Mouse (Mus musculus): ENCODE data around the gene Dtd1. TPM values are rescaled to one million over a fixed set of nuclear protein-coding genes. Genes with fewer than 3 reads are reported as not detected.

The Dtd1 gene
- total RNA-seq, 2 experiments from 2014 or later: 18.4 to 19.9 TPM

DNA sequence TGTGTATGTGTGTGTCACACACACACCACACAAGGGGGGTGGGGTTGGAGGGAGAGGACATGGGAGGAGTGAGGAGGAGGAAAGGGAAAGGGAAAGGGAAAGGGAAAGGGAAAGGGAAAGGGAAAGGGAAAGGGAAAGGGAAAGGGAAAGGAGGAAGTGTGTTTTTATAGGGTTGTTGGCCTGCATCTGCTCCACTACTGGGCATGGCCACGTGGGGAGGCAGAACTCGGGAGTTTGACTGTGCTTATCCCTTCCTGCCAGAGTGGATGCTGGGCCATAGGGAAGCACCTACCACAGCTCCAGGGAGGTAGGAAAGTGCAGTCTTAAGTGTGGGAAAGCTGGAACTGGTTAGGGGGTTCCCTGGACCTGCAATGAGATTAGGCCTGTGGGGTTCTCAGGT is 114.9 kb downstream of the Dtd1 start:
- DNase-seq: no peak

DNA sequence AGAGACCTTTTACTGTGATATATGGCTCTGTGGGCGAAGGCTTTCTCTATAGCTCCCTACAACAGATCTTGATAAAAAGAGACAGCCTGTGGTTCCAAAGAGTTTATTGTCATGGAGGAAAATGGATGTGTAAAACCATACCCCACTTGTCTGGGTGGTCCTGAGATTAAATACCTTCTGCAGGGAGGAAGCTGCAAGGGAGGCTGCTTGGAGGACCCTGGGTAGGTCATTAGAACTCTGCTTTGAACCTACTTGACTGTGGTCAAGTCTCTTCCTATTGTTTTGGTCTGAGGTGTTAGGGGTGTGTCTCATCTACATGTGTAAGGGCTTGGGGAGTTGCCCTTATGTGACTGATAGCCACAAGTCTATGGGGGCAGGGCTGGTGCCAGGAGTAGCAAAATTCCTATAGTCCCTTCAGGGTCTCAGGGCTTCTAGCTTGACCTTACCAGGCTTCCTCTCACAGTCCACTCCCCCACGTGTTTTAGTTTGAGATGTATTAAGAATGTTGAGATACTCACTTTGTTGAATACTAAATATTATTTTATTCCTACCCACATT is 115.6 kb downstream of the Dtd1 start:
- no peak for DNase-seq

DNA sequence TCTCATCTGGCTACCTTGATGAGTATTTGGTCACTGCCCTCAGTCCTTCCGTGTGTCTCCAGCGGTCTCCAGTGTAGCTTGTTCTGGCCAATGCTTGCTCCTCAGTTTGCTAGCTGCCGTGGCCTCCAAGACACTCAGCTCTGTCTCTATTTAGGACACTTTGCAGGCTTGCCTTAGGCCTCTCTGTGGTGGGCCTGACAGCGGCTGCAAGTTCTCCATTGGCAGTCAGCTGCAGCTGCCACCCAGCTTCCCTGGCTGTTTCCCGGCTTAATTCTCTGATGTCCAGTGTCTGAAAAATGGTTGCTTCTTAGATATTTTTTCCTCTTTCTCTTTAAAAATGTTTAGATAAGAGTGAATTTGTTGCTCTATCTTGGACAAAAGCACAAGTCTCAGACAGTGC is 116.6 kb downstream of the Dtd1 start:
- no peak for DNase-seq

DNA sequence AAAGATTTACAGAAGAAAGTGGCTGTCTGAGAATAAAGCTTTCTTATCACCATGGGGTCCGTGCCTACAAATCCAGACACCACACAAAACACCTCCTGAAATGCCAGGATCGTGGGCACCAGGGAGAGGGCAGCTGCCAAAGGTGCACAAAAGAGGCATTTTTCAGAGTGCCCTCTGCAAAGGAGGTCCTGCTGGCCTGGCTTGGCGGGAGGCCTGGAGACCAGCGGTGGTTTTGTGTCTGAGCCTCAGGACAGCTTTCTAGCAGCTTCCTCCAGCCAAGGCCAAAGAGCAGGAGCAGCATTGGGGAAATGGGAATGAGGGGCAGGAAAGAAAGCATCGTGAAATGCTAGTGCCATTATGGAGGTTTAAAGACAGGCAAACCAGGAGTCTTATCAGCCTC is 118.6 kb downstream of the Dtd1 start:
- no peak for DNase-seq

DNA sequence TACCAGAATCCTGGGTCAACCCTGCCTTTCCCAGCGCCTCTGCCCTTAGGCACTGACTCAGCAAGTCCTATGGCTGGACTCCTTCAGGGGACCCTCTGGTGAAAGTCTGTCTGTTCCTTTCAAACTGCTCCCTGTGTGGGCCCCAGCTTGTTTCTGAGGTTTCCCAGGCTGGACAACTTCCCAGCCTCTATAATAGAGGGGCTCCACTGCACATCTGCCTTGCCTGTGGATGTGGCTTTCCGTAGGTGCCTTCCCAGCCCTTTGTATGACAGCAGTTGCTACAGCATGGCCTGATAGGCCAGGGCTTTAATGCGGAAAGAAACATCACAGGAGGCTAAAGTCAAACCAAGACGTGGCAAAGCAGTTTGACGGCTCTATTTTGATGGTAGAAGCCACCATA is 119.6 kb downstream of the Dtd1 start:
- no peak for DNase-seq

DNA sequence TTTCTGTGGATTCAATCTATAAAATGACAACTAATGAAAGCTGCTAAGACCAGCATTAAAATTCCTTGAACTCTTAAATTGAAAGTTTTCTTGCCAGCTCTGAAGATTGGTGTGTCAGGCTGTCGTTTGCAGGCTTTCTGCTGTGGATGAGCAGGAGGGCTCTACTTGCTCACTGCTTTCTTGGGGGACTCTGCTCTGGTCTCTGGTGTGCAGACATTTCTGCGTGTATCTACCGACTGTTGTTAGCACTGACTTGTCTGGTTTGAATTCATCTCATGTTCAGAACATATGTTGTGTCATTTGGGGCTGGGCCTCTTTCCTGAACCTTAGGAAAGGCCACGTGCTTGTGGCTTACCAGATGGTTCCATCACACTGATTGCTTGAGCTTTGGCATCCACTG is 120.0 kb downstream of the Dtd1 start:
- DNase-seq: no peak

DNA sequence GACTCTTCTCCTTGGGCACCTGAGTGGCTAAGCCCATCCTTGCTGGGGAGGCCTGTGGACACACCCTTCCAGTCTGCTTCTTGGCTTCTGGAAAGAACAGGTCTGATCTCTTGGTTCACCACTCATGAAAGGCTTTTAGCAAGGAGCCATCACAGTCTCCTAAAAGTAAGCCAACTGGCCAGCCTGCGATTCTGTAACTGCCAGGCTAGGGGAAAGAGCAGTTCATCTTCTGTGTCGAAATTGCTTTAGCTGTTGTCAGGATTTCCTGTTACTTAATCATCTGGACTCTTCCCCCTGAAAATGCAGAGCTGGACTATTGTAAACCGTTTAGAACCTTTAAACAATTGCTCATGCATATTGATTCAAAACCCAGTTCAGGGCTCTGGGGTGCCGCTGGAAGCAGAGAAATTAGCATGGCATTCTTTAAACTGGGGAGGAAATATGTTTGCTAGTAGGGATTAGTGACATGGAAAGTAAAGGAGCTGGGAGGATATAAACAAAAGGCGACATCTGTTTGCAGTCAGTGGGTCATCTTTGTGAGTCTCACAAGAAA is 120.8 kb downstream of the Dtd1 start:
- DNase-seq: peak in 1 of 2 experiments; percentile 23

DNA sequence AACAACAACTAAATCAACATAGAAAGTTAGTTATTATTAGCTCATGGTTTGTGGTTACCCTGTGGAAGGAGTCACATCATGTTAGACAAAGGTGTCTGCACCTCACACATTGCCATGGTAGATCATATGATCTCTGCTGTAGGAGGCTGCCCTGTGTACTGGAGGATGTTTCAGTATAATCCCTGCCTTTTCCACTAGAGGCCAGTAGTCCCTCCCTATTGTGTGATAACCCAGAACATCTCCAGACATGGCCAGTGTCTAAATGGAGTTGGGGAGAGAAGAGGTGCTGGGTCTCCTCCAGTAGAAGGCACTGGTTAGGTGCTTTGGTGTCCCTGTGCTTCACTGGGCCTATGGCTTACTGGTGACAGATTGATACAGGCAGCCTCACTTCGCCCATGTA is 125.0 kb downstream of the Dtd1 start:
- DNase-seq: peak in 1 of 2 experiments; percentile 14

DNA sequence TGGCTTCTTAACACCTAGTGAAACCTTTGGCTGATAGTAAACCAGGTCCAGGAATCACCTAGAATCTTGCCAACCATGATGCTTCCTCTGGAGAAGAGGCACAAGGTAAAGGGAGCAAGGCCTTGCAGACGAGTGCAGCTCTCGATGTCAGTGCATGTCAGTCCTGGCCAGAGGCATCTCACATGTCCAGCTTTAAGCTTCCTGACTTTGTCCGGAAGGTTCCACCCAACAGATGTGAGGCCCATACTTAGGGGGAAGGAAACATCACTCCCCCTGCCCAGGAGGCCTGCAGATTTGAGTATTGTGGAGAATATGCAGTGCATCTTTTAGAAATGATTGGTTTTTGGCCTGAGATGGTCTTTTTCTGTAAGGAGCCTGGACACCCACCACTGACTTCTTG is 127.4 kb downstream of the Dtd1 start:
- peak in 1 of 2 experiments; percentile 41 for DNase-seq

DNA sequence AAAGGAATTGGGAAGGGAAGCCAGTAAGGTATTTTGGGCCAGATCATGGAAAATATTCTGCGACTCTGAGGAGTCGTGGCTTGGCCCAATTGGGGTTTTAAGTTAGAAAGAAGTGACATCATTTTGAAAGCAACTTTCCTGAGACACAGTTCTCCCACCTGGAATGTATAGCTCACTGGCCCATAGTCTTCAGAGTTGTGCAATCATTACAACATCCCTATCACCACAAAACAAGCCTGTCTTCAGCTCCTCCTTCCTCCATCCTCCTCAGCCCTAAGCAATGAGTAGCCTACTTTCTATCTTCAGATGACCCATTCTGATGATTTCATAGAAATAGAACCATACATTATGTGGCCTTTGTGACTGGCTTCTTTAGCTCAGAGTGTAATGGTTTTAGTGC is 130.1 kb downstream of the Dtd1 start:
- no peak for DNase-seq

DNA sequence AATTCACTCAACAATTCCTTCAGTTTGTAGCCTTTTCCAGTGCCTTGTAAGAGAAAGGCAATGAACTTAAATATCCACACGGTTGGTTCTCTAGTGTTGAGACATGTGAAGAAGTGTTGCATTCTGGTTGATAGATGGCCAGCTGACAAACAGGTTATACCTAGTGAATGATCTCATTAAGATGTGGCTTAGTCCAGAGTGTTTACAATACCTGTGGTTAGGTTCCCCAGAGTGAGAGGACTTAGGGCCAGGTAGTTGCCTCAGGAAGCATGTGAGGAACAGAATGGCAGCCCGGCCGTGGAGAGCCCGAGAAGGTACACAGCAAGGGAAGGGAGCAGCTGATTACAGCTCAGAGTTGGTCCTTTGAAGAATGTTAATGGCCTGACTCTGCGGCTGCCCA is 138.5 kb downstream of the Dtd1 start:
- DNase-seq: no peak

DNA sequence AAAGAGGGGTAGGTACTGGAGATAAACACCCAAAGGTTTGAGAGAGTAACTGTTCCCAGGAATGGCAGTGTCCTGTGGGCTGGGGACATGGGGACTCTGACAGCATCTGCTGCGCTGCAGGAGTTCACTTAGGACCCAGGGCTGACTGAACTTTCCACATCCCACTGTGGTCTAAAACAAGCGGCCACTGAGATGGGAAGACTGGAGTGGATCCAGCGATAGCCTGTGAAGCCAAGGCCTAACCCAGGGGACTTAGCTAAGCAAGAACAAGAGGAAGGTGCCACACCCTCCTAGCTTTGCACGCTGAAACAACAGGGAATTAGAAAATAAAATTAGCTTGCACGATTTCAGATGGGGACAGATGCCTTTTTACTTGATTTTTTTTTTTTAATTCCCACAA is 138.9 kb downstream of the Dtd1 start:
- DNase-seq: peak; percentile 62 to 79

DNA sequence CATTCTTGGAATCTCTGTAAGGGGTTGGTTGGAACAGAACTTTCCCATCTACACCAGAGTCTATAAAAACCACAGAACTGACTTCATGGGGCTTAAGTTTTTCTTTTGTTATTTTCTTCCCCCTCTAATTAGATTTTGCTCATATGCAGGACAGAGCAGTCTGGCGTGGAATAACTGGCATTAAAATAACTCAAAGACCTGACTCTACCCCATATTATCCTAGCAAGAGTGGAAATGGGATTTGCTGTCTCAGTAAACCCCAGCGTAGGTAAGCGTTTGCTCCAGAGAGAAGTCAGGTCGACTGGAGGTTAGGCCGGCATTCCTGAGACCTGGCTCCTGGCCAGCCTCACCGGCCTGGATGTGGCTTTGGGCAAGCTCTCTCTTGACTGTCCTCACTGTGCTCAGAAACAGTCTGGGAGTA is 140.9 kb downstream of the Dtd1 start:
- DNase-seq: peak; percentile 48 to 50

DNA sequence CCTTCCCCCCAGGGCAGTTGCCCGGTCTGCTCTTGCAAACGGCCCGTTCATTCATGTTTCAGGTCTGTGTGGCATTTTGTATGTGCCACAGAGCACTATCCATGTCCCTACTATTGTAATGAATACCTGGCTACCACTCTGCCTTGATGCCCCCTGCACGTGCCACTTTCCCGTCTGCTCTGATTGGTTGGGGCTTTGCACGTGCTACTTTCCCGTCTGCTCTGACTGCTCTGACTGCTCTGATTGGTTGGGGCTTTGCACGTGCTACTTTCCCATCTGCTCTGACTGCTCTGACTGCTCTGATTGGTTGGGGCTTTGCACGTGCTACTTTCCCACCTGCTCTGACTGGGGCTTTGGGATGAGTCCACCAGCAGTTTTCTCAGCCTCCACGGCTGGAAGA is 142.3 kb downstream of the Dtd1 start:
- DNase-seq: no peak

DNA sequence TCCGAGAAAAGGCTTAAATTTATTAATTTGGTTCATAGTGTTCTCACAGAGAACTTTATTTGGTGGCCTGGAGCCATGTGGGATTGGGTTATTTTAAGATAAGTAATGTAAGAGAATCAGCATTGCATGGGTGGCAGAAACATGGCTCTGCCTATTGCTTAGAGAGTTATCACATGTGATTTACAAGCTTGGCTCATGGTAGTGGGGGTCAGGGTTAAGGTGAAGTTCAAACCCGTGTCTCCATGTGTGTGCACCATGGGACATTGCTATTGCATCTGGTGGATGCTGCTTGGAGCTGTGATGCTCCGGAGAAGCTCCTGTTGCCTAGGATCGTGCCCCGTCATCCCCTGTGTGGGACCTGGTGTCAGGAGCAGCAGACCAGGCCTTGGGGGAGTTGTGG is 143.6 kb downstream of the Dtd1 start:
- no peak for DNase-seq

DNA sequence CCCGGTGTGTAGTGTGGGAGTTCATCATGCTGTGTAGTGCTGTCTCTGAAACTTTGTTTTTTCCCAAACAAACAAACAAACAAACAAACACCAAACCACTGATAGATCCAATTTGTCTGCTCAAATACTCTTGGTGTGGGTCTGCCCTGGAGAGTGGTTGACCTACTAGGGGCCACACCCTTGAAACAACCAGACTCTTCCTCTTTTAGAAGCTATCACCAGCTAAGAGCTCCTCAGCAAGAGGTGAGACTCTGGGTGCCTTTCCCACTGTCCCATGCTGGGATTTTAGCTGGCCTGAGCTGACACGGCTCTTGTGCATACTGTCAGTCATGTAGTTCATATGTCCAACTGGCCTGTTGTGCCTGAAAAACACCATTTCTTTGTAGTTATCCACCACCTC is 145.6 kb downstream of the Dtd1 start:
- no peak for DNase-seq

DNA sequence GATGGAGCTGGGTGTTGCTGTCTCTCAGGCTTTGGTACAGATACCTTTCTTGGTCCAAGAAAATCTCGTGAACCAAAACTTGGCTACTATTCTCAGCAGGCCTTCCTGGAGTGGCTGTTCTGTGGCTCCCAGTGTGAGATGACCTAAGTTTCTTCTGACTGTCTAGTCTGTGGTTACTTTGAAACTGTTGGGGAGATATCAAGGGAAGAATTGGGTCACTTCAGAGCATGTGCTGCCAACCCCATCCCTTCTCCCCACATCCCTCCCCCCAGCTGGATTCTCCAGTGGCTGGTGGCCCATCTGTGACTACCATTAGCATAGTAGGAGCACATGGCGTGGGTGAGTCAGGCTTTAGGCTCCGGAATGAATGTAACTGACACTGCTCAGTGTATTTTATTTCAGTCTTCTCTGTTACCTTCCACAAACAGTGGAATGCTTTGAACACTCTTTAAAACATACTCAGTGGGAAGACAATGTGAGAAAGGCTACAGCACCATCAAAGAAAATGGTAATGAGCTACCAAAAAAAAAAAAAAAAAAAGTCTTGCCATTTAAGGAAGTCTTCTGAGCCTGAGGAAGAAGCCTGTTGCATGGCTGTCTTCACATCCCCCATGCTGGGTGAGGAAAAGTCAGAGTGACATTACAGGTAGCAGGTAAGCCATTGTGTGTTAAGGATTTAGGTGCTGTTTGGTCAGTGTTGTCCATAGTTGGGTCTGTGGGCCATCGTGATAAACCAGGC is 146.5 kb downstream of the Dtd1 start:
- peak; percentile 21 to 59 for DNase-seq

DNA sequence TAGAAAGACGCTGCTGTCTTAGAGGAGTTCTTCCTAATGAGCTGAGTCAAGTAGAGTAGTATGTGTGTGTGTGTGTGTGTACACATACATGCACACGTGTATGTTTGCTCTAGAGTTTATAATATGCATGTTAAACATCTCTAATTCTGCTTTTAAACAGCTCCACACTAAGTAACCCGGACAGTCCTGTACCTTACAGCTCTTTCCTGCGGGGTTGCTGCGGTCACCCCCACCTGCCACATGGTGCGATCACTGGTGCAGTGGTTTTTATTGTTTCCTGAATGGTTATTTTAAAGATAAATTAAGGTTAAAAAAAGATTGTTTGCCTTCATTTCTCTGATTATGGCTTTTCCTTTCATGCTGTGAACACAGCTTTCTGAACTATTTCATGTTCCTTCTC is 153.9 kb downstream of the Dtd1 start:
- no peak for DNase-seq

DNA sequence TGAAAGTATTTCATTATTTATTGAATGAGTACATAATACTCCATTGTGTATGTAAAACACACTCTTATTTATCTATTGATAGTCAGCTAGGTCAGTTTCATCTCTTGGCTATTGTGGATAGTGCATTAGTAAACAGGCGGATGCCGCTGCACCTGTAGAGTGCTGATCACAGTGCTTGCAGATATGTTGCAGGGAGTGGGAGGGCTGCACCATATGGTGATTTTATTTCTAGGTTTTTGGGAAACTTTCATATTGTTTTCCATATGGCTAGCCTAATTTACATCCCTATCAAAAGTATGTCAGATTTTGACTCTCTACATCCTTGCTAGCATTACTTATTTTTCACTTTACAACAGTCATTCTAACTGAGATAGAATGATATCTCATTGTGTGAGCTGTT is 155.3 kb downstream of the Dtd1 start:
- no peak for DNase-seq

DNA sequence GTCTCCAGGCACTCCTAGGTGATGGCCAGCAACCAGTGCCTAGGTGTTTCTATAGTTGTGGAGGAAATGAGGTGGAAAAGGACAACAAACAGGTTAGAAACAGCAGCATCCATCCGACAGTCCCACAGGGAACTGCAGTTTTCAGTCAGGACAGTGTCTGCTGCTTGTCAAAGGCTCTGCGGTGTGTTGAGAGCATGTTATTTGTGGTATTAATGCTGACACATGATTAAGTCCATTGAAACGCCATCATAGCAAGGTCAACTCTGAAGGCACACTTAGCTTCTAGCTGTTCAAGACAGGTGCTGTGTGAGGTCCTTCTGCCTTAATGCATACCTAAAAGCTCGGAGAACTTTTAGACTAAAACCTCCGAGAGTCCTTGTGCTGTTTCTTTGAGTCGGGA is 161.0 kb downstream of the Dtd1 start:
- DNase-seq: no peak

DNA sequence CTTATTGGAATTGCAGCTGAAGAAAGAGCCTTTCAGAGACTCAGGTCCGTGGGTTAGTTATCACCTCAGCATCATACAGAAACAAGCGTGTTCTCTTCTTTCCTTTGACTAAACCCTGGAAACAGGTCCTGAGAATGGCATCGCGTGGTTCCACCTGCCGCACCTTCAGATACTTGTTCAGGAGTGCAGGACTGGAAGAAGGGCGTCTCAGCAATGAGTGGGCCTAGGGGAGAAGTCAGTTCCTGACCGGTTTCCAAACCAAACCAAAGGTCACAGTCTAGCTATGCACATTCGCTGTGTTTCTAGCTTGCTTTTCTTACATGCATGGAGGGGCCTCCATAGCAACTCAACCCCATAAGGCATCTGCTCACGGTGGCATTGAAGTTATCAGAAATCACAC is 164.0 kb downstream of the Dtd1 start:
- no peak for DNase-seq

DNA sequence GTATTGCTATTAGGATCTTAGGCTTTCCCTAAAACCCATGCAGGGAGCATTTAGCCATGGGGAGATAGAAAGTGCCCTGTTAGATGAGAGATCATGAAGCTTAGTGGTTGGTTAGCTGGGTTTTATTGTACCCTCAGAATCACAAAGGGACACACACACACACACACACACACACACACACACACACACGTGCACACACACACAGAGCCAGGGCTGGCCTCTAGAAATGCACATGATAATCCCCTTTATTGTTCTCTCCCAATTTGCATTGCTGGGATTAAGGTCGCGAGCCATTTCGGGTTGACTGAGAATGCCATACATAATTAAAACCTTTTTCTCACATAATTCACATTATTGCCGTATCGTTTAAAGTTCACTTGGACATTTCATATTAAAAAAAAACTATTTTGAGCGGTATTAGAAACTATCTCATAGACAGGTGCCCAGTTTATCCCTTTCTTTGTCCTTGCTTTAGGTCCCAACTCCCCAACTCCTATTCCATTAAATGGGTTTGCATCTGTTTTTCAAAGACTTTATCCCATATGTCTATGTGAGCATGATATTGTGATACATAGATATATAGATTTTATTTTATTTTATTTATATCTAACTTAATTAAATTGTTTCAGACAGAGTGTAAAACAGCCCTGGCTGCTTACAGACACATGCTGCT is 164.6 kb downstream of the Dtd1 start:
- no peak for DNase-seq

DNA sequence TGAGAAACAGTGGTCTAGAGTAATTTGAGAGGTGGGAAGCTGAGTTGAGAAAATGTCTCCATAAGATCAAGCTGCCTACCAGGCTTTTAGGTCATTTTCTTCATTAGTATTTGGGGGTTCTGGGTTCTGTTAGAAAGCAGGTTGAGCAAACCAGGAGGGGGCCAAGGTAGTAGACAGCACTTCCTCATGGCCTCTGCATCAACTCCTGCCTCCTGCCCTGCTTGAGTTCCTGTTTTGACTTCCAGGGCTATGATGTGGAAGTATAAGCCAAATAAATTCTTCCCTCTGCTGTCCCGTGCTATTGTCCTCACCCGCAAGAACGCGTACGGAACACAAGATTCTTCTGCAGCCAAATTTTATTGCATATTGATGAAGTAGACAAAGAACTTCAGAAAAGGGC is 165.5 kb downstream of the Dtd1 start:
- no peak for DNase-seq
